Mouse (Mus musculus) macrophage (primary cell): ENCODE measurements around the gene Cyp39a1. TPM values are rescaled to one million over a fixed set of nuclear protein-coding genes. Genes with fewer than 3 reads are reported as not detected.

Experiments
- H3K27ac ChIP-seq: fragments of 350-480 bp; formaldehyde crosslinking; 2 replicates; pipeline ENCODE4 v1.9.0; 2021
- H3K36me3 ChIP-seq: fragments of 350-480 bp; formaldehyde crosslinking; 2 replicates; pipeline ENCODE4 v1.9.0; 2021; ENCODE audit errors: inconsistent target
- H3K4me3 ChIP-seq: fragments of 350-480 bp; formaldehyde crosslinking; 2 replicates; pipeline ENCODE4 v1.9.0; 2021; ENCODE audit errors: inconsistent target
- H3K79me2 ChIP-seq: fragments of 350-480 bp; formaldehyde crosslinking; 2 replicates; pipeline ENCODE4 v1.9.0; 2021; ENCODE audit errors: inconsistent target
- WGBS: methylation state at CpG from one replicate; pipeline ENCODE4 v1.1.7; 2026; ENCODE audit warnings: inconsistent platforms; ENCODE audit not compliant: missing documents; 5-methylcytosine and 5-hydroxymethylcytosine counted together
- polyA plus RNA-seq: library from polyadenylated mRNA; stranded (reverse); fragments of 250-400 nt; gene quantifications from 3 replicates; pipeline ENCODE4 v1.2.4, GENCODE M21; 2018; ENCODE audit warnings: inconsistent platforms
- total RNA-seq, 78 experiments: library from RNA; depleted of rRNA; stranded (reverse); fragments of 250-400 nt; gene quantifications; 1 replicate in 9 of 78; 2 replicates in 24 of 78; 3 replicates in 43 of 78; 4 replicates in 2 of 78; pipeline ENCODE4 v1.2.4; 2018; ENCODE audit warnings: inconsistent platforms in 56 of 78

The Cyp39a1 gene
- total RNA-seq (2018; cell fraction: chromatin; rRNA removed): under 1 TPM in 1 of 26 experiments, not detected in 25; 0.44 TPM
- under 1 TPM in 20 of 26 experiments, not detected in 6; 0.03 to 0.33 (median 0.15) TPM for total RNA-seq (2018; cell fraction: cytosol; rRNA removed)
- under 1 TPM in 7 of 26 experiments, not detected in 19; 0.17 to 0.40 (median 0.24) TPM for total RNA-seq (2018; cell fraction: nucleus; rRNA removed)
- polyA plus RNA-seq: 0.12 to 0.16 TPM in 2 of 3 replicates, not detected in the other

DNA sequence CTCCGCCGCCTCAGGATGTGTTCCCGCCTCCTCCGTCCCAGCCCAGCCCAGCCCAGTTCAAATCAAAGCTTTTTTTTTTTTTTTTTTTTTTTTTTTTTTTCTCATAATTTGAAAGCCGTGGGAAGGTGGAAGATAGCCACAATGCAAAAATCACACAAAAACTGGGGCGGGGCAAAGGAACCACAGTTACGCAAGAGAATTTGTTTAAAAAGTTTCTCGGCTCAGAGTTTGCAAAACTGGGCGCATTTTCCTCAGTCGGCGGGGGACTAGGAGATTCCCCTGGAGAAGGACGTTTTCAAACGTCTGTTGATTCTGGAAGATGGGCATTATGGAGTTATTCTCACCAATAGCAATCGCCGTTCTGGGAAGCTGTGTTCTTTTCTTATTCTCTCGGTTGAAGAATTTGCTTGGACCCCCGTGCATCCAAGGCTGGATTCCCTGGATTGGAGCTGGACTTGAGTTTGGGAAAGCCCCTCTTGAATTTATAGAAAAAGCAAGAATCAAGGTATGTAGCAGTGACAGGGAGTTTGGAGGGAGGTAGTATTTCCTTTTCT, at the start of gene Cyp39a1:
Gene Cyp39a1 (plus strand): TSS at position 136 of the 554 bp plus-strand sequence.
- no peaks in the 10 kb centered on the region for H3K36me3 ChIP-seq
- no peak within 1 kb of the TSS for H3K27ac ChIP-seq
- under 1% methylated on average over 17 of the region's 17 CpGs for WGBS
- H3K4me3 ChIP-seq: peak within 1 kb of the TSS; percentile 36
- no peaks in the 10 kb centered on the region for H3K79me2 ChIP-seq

DNA sequence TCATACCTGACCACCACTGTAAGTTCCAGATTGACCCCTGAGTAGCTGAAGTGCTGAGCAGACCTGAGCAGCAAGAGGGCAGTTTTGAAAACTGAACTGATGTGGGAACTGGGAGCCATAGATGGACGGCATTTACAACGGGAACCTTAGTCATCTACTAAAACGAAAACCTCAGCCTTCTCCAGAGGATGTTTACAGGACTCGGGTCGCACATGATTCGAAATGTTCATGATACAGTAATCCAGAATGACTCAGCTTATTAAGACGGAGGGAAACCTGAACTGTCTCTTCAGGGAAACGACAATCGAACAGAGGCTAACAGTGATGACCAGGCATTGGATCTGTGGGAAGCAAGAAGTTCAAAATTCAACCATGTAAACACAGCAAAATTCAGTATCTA, 48.1 kb upstream of the Cyp39a1 start:
- no peaks in the 10 kb centered on the region for H3K79me2 ChIP-seq
- no peaks in the 10 kb centered on the region for H3K36me3 ChIP-seq
- H3K27ac ChIP-seq: no peak overlapping the region
- H3K4me3 ChIP-seq: no peak overlapping the region
- WGBS: 78% methylated on average over 9 of the region's 9 CpGs

- Histone ChIP-seq H3K79me2 (no peaks in the 10 kb centered on the region), H3K36me3 (no peaks in the 10 kb centered on the region), H3K4me3 (no peak overlapping the region), H3K27ac (no peak overlapping the region)
- WGBS: over 99% methylated on average over 10 of the region's 10 CpGs
Measured at GRCm38 (mm10) chr17:43622076-43622475, 45.1 kb upstream of the Cyp39a1 start.

GRCm38 (mm10) chr17:43628246-43628645, 39.0 kb upstream of the Cyp39a1 start:
- Histone ChIP-seq H3K79me2 (no peaks in the 10 kb centered on the region), H3K27ac (no peak overlapping the region), H3K36me3 (no peaks in the 10 kb centered on the region), H3K4me3 (no peak overlapping the region)
- 95% methylated on average over 10 of the region's 10 CpGs for WGBS

DNA sequence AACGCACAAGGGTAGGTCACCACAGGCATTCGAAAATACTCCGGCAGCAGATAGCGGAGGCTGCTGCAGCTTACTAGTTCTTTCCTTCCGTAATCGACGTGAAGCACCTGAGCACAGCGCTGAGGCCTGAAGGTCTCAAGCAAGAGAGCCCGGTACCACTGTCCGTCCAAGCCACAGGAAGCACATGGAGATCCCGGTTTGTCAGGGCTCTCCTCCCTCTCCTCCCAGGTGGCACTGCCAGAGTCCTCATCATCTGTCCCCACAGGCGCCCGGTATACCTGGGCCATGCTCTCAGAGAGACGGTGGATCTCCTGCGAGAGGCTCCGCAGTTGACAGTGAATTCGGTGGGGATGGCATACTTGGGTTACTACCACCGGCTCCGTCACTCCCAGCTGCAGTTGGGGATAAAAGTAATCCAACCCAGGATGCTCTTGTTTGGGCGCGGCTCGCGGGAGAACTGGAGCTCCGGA, 38.2 kb upstream of the Cyp39a1 start:
- H3K36me3 ChIP-seq: no peaks in the 10 kb centered on the region
- WGBS: 41% methylated on average over 24 of the region's 24 CpGs
- no peak overlapping the region for H3K27ac ChIP-seq
- H3K4me3 ChIP-seq: no peak overlapping the region
- no peaks in the 10 kb centered on the region for H3K79me2 ChIP-seq

- no peaks in the 10 kb centered on the region for H3K36me3 ChIP-seq
- no peaks in the 10 kb centered on the region for H3K79me2 ChIP-seq
- no peak within 1 kb of the TSS for H3K4me3 ChIP-seq
- no peak within 1 kb of the TSS for H3K27ac ChIP-seq
- WGBS: 9% methylated on average over 67 of the region's 83 CpGs
Measured at GRCm38 (mm10) chr17:43629496-43630426, 37.5 kb upstream of the Cyp39a1 start, which contains the start of gene Tdrd6. Tdrd6 (minus strand) TSS chr17:43630299.

DNA sequence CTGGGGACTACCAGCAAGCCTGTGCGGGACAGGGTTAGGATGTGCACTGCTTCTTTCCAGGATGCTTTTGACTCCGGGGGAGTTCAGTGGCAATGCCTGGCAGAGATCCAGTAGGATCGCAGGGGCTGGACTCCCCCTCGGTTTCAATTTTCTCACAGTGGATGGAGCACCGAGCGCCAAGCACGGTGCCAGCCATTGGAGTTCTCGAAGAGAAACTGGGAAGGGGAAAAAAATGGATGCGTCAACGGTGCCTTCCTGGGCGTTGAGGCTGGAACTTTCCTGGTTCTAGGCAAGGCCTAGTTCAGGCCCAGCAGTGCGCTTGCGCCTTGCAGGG, 36.8 kb upstream of the Cyp39a1 start:
- Histone ChIP-seq H3K36me3 (no peaks in the 10 kb centered on the region), H3K4me3 (no peak overlapping the region), H3K79me2 (no peaks in the 10 kb centered on the region), H3K27ac (no peak overlapping the region)
- 65% methylated on average over 13 of the region's 13 CpGs for WGBS

DNA sequence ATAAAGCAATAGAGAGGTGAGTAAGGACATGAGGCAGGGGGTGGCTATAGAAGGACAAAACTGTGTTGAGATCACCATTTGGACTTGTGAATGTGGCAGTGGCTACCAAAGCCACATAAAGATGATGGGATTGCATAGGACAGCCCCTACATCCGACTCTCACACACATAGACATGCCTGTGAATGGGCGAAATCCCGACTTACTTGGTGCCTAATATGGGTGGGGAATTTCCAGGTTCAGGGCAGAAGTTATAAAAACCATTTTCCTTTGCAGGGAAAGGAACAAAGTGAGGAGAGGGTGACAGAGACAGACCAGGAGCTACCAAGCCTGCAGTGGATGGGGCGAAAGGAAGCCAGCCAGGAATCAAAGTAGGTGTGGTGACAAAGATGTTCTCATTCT, 30.1 kb upstream of the Cyp39a1 start:
- Histone ChIP-seq H3K36me3 (no peaks in the 10 kb centered on the region), H3K4me3 (no peak overlapping the region), H3K27ac (no peak overlapping the region), H3K79me2 (no peaks in the 10 kb centered on the region)
- WGBS: 91% methylated on average over 4 of the region's 4 CpGs

GRCm38 (mm10) chr17:43640825-43641224, 26.4 kb upstream of the Cyp39a1 start:
- 80% methylated on average over 1 of the region's 1 CpGs for WGBS
- Histone ChIP-seq H3K36me3 (no peaks in the 10 kb centered on the region), H3K4me3 (no peak overlapping the region), H3K27ac (no peak overlapping the region), H3K79me2 (no peaks in the 10 kb centered on the region)

- Histone ChIP-seq H3K79me2 (no peaks in the 10 kb centered on the region), H3K27ac (no peak overlapping the region)
- WGBS: 95% methylated on average over 7 of the region's 7 CpGs
Measured at GRCm38 (mm10) chr17:43643191-43643590, 24.0 kb upstream of the Cyp39a1 start.

GRCm38 (mm10) chr17:43644375-43644774, 22.9 kb upstream of the Cyp39a1 start:
- Histone ChIP-seq H3K4me3 (no peak overlapping the region), H3K27ac (no peak overlapping the region), H3K36me3 (no peaks in the 10 kb centered on the region), H3K79me2 (no peaks in the 10 kb centered on the region)
- 32% methylated on average over 7 of the region's 7 CpGs for WGBS

More at GRCm38 (mm10) chr17:43643191-43643590, 24.0 kb upstream of the Cyp39a1 start:
- no peaks in the 10 kb centered on the region for H3K36me3 ChIP-seq
- H3K4me3 ChIP-seq: no peak overlapping the region

GRCm38 (mm10) chr17:43645136-43645535, 22.1 kb upstream of the Cyp39a1 start:
- Histone ChIP-seq H3K36me3 (no peaks in the 10 kb centered on the region), H3K4me3 (no peak overlapping the region), H3K27ac (no peak overlapping the region), H3K79me2 (no peaks in the 10 kb centered on the region)
- 55% methylated on average over 3 of the region's 3 CpGs for WGBS

GRCm38 (mm10) chr17:43646925-43647324, 20.3 kb upstream of the Cyp39a1 start:
- H3K27ac ChIP-seq: no peak overlapping the region
- no peaks in the 10 kb centered on the region for H3K79me2 ChIP-seq
- 92% methylated on average over 5 of the region's 5 CpGs for WGBS
- H3K4me3 ChIP-seq: no peak overlapping the region
- no peaks in the 10 kb centered on the region for H3K36me3 ChIP-seq

DNA sequence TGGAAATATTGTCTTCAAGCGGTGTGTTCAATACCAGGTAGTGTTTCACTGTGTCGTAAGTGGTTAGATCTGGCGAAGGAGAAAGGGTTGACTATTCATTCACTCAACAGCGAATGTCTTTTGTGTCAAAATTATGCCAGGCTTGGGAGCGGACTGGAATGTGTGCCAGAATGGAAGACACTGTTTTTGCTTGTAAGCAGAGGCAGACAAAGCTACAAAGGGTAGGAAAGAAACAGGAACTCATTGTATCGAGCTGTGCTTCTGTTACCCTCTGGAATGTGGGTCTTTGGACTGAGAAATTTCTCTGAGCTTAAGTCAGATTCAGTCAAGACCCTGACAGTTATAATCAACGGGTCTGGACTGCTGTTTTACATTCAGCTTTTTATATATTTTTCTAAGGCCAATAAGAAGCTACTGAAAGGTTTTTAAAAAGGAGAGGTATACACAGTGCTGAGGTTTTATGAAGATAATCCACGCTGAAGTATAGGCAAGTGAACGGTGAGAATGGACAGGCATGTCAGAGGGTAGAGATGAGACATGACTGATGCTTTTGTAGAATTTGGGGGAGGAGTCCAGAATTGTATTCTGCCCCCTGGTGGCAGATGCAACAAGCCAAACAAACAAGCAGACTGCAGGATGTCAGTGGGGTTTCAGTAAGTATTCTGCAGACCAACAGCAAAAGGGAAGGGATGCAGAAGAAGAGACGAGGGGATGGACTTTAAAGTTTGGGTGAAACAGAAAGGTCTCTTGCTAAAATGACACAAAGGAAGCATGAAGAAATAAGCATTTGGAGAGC, 17.4 kb upstream of the Cyp39a1 start:
- H3K36me3 ChIP-seq: no peaks in the 10 kb centered on the region
- no peak overlapping the region for H3K27ac ChIP-seq
- H3K4me3 ChIP-seq: no peak overlapping the region
- WGBS: 91% methylated on average over 10 of the region's 10 CpGs
- H3K79me2 ChIP-seq: no peaks in the 10 kb centered on the region
